Mouse (Mus musculus) cerebellum, adult (tissue): ENCODE measurements around the gene Nmral1.
"Not testable (repeated sequence)": the region's sequence is repeated elsewhere in the genome, so short reads cannot be mapped to it uniquely, and the experiment has no call there.

Experiments
- ATAC-seq: cut with Nextera tagmentation; 2 replicates; pipeline ENCODE4 v1.9.2; 2017; ENCODE audit warnings: mild to moderate bottlenecking, moderate library complexity, mixed read lengths; ENCODE audit not compliant: insufficient number of reproducible peaks, low FRiP score, low TSS enrichment

Gene Nmral1

DNA sequence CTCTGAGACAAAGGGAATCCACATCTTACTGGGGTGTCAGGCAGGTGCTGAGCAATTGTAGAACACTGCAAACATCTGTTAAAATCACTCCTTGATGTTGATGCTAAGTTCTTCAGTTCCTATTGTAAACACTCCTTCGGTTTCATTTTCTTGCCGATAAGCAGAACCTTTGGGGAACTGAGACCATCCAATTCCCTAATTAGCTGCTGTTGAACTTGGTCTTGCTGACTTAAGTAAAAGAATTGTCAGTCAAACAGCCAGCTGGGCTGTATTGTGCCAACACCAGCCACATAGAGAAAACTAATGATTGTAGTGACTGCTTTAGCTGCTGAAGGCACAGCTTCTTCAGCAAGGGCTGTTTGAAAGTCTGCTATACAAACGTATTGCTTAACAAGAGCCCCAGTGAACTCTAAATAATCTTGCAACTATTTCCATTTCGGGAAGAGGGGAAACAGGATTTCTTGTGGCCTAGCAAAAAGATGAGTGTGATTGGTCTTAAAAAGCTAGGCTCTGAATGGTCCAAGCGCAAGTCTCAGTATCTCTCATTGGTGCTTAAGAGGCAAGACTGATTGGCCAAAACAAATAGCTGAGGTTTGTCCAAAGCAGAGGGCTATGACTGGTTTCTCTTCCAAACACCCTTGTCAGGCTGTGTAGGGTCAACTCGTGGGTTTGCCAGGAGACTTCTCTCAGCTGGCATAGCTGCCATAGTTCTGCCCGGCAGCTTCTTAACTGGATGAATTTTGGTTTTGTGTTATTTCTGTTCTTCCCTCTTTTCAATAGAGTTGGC, 3.2 kb upstream of the Nmral1 start:
- ATAC-seq: no peak

DNA sequence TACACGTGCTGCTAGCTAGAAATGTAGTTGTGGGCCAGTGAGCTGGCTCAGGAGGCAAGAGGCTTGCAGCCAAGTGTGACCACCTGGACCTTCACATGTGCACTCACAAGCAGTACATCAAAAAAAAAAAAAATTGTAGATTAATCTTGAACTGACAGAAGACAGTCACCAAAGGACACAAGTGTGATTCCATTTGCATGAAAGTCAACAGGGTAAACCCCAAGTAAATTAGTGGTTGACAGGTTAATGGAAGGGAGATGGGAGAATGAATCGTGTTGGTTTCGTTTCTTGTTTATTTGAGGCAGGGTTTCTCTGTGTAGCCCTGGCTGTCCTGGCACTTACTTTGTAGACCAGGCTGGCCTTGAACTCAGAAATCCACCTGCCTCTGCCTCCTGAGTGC, 1.3 kb downstream of the Nmral1 start:
- no peak for ATAC-seq

DNA sequence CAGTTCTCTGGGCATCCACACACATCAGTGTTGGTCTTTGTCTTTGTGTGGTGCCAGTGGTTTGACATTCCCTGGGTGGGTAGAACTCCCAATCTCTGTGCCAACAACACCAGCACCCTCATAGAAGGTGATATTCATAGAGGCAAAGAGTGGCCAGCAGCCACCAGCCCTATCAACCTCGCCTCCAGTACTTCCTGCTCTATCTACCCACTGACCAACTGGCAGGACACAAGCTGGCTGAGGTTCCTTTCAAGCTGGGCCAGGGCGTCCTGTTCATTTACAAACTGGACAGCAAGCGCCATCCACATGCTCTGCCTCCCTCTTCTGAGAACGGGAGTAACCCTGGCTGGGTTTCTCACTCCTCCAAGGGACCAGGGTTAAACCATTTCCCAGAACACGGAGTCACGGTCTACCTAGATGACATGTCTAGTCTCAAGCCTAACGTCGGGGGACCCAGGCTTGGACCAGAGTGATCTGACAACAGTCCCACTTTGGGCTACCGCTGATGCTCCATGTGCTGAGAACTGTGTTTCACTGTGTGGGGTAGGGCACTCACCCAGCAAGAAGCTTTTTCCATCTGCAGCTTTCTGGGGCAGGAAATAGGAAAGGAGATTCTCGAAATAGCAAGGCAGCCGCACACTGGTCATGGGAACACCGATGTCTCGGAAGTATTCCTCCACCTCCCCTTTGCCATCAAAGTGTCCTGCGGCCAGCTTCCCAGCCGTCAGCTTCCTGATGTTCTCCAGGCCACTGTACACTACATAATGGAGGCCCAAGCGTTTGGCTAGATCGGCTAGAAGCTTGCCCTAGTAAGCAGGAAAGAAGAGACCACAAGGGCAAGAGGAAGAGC, 5.1 kb downstream of the Nmral1 start:
- ATAC-seq: peak; percentile 61; the same call in 1 of the 2 replicates

DNA sequence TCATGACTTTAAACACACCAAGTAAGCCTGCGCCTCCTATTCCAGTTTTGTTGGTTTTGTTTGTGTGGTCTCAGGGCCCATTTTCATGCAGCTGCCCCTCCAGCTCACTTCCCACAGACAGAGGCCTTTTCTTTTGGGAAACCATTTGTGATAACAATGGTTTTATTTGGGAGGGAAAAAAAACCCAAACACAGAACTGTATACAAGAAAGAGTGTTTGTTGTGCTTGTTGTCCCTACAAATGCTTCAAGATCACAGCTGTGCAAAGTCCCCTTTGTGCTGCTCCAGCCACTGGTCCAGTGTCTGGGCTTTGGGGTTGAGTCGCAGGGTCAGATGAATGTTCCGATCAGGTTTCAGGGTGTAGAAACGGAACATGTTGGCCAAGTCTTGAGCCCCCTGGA, 8.0 kb downstream of the Nmral1 start:
- no peak for ATAC-seq

DNA sequence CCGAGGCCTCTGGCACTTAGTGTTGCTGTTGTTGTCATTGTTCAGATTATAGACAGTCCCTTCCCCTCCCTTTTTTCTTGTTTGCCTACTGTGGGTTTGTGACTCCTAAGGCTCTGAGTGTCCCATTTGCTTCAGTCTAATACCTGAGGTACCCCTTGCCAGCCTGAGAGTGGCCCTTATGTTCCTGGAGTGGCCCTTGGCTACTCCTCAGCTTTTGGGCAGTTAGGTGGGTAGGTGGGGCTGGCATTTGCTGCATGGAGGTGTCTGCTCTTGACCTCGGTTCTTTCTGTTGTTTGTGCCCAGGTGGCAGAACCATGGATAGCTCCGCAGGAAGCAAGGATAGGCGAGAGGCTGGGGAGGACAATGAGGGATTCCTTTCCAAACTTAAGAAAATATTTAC, 13.6 kb downstream of the Nmral1 start:
- no peak for ATAC-seq

DNA sequence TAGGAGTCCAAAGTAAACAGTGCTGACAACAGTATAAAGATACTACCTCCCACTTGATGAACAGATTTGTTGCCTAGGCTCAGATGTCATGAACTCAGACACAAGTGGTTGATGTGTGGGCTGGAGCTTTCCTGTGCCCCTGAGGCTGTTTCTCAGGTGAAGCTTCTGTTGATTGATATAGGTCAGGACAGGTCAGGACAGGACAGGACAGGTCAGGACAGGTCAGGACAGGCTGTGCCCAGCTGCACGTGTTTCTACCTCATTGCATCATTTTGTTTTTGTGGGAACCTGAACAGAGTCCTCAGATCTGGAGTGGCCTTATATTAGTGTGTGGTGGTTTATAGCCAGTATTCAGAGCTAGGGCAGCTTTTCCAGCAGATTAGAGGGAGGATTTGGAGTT, 16.5 kb downstream of the Nmral1 start:
- ATAC-seq: no peak

DNA sequence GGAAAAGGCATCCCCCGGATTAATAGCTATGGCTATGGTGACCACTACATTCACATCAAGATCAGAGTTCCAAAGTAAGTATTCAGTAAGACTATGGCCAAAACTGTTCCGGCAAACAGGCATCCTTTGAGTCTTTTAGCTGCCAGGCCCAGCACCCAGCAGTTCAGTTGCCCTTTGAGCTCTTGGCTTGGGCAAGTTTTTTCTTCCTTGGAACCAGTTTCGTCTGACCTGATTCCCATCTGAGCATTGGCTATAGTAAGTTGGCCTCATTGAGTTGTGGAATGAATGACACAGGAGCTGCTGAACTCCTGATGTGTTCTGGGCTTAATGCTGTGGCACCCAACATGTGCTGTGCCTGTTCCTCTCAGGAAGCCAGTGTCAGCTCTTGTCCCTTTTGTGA, 17.9 kb downstream of the Nmral1 start:
- ATAC-seq: no peak

DNA sequence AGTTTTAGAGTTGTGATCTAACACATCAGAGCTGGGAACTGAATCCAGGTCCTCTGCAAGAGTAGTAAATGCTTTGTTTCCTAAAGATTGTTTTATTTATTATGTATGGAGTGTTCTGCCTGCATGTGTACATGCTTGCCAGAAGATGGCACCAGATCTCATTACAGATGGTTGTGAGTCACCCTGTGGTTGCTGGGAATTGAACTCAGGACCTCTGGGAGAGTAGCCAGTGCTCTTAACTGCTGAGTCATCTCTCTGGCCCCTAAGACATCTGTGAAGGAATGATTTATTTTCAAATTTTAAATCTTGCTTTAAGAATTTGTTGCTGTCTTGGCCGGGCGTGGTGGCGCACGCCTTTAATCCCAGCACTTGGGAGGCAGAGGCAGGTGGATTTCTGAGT, 29.8 kb downstream of the Nmral1 start:
- not testable (repeated sequence) for ATAC-seq

DNA sequence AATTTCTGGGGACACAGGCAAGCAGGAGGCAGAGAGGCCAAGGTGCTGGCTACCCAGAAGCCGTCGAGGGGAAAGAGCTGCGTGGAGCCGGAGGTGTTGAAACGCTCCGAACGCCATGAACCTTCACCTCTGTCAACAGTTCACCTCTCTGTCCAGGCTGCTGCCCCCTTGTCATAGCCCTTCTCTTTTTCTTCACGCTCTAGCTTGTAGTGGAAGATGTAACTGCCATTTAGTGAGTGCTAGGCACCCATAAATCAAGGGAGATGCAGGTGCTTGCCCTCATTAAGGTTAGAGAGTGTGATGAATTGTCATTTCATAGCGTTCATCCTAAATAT, 34.7 kb downstream of the Nmral1 start:
- ATAC-seq: no peak

DNA sequence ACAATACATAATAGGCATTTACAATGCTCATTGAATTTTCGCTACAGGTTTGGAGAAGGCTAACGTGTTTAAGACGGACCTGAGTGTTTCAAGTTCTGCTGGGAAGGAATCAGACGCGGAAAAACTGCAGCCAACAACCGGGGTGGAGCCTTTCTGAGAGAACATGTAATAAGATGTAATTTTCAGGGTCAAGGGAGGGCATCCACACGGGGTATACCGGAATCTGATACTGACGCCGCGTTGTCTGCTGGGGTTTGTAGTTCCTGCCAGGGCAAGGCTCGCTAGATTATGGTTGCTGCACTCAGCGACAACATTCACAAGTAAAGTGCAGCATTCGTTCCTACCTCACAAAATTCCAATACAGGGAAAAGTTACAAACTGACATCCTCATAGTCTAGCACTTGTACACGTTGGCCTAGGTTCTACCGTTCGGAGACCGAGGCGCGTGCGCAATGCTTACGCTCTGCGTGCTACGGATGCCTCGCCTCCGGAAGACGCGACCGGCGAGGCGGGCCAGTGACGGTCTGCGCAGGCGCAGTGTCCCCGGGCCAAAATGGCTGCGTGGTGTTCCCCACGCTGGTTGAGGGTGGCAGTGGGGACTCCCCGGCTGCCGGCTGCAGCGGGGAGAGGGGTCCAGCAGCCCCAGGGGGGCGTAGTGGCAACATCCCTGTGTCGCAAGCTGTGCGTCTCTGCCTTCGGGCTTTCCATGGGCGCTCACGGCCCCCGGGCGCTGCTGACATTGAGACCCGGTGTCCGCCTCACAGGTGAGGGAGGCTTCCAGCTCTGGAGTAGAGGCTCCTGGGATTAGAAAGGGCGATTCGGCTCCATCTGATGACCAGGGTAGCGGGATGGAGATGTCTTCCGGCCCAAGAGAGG, 35.3 kb downstream of the Nmral1 start:
- ATAC-seq: peak; percentile 83

DNA sequence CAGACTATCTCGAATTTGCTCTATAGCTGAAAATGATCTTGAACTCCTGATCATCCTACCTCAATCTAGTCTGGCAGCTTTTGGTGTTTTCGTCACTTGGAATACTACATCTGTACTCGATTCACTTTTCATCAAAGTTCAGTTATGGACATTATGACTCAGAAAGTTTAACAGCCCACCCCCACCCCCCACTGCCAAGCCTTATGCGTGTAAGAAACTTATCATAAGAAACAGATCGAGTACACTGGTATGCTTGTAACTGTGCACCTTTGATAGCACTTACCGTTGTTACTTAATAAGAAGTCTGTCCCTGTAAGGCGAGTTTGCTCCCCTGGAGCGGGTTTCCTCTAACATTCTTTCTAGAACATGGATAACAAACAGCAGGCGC, 36.0 kb downstream of the Nmral1 start:
- ATAC-seq: no peak

DNA sequence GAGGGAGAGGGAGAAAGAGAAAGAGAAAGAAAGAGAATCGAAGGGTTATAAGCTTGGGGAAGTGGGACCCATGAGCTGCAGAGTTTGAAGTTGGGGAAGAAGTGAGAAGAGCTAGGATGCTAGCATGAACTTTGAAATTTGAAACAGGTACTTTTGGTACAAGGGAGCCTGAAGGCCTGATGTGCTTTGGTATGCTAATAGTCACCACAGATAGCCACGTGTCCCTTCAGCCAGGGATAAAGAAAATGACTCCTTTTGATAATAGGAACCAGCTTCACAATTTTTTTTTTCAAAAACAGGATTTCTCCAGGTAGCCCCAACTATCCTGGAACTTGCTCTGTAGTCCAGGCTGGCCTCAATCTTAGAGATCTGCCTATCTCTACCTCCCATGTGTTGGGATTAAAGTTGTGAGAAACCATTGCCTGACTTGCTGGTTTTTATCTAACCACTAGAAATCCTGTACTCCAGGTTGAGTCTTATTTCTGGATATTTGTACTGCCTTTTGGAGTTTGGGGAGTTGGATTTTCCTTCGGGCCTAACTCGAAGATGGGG, 36.5 kb downstream of the Nmral1 start:
- ATAC-seq: no peak

DNA sequence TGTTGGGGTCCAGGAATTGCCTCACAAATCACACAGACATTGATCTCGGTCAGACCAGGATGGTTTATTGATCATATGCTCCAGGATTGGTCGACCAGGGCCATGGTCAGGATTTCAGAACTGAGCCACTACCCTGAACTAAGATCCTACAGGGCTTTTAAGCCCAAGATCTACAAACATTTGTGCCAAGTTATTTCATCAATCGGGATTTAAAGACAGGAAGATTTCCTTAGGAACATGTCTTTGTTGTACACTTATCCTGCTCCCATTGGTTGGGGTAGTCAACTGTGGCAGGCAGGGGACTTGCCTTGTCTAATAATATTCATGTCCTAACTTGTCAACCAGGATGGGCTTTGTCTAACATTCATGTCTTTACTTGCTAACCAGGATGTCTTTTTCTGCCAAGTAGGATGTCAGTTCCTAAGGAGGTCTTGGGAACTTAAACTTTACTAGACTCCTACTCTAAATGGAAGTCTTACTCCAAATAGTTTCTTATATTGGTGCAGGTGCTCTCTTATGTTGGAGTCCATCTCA, 38.2 kb downstream of the Nmral1 start:
- not testable (repeated sequence) for ATAC-seq

DNA sequence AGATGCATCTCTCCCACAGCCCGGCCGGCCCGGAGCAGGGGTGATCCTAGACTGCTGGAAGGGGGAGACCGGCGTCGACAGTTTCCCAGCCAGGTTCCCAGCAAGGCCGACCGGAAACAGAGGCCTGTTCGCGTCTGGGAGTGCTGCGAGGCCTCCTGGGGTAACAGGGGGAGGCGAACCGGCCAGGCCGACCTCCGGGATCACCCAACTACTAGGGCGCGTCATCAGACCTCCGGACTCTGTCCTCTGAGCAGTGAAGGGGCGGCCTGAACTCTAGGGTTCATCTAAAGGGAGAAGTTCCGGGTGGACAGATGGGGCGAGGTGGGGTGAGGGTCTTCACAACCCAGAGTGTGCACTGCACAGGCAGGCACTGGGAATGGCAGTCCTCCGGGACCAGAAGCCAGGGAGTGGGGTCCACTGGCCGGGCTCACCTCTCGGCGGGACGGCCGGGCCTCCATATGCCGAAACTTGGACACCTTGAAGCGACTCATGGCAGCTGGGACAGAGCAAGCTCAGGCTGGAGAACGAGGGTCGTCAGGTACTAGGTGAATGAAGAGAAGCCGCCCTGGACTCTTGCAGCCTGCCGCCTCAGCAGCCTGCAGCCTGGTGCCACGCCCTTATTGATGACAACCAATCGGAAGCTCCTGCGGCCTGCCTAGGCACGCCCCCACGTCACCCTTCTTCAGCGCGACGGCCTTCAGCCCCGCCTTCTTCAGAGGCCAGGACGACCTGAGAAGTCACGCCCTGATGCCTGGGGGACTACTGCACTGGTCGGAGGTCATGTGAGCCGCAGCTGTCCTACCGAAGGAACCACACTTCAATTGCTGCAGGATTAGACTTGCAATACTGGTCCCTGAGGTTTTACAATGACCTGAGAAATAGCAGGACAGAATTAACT, 39.8 kb downstream of the Nmral1 start, which contains the start of gene Coro7:
Gene Coro7 (minus strand): TSS at position 657 of the 898 bp plus-strand sequence.
- ATAC-seq: peak; percentile 86

DNA sequence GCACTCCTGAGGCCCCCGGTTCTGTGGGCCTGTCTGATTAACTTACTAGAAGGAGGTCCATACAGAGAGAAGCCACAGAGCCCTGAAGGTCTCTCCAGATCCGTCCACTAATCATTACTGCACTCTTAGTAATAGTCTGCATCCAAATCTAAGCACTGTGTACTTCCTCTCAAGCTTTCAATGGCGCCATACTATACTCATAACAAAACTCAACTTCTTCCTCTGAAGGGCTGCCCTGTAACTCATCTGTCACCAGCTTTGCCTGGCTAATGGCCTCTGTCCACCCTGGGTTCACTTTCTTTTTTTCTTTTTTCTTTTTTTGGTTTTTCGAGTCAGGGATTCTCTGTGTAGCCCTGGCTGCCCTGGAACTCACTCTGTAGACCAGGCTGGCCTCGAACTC, 41.1 kb downstream of the Nmral1 start:
- no peak for ATAC-seq

DNA sequence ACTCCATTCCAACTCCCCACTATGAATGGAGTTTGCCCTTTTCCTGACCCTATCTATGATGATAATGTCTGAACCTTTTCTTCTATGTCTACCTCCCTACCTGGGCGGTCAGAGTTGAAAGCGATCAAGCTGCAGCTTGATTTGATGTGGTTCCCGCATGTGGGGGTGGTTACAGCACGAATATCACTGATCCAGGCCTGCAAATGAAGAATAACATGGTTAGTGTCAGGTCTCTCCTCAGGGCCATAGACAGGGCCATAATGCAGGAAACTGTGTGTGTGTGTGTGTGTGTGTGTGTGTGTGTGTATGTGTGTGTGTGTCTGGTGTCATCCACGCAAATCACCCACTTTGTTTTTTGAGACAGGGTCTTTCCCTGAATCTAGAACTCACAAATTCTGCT, 42.3 kb downstream of the Nmral1 start:
- no peak for ATAC-seq

DNA sequence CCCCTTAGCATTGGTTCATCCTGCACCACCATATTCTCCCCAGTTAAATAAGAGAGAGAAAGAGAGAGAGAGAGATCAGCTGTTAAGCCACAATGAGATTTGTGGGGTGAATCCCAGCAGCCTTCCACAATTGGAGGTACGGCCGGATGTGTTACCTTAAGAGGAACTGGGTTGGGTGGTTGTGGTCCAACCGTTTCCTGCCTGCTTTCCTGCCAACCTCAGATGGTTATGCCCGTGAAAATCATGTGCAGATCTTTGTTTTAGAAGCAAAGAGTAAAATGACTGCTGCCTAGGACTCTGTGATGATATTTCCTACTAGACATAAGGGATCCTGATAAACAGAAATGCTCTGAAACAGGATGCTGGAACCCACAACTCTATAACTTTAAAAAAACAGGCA, 45.1 kb downstream of the Nmral1 start:
- ATAC-seq: no peak

DNA sequence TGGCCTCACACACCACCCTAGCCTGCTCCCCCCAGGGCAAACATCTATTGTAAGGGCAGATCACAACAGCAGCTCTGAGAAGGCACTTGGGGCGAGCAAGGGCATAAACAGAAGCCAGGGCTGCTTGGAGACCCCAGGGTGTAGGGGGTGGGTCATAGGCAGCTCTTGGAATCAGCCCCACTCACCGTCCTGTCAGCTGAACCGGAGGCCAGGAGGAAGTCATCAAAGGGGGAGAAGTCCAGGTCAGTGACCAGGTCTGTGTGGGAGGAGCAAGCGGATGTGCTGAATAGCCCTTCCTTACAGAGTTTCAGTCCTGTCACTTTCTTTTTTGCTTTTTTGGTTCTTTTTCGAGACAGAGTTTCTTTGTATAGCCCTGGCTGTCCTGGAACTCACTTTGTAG, 48.8 kb downstream of the Nmral1 start:
- no peak for ATAC-seq

DNA sequence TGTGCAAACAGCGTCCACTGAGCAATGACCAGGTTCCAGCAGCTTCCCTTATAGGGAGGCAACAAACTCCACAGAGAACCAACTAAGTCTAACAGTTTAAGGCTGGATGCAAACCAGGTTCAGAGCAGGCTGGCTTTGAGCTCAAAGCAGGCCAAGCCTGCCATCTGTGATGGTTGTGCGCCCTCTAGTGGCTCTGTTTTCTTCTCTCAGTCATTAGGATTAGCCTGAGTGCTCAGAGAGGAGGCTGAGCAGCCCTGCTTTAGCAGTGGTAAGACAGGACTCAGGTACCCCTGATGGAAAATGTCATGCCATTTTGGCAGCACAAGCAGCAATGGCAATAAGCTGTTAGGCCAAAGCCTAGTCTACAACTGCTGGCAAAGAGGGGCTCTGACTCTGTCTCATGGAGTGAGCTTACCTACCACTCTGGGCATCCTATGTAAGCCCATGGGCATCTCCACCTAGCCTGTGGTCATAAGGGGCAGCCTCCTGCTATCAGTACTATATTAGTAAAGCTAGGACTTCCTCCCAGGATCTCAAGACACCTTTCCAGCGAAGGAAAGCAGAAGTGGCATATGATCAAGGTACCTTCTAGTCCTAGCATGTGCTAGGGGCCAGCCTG, 51.9 kb downstream of the Nmral1 start:
- ATAC-seq: peak; percentile 85
